Mouse (Mus musculus): ENCODE measurements around the gene Cacna1a.

The Cacna1a gene

DNA sequence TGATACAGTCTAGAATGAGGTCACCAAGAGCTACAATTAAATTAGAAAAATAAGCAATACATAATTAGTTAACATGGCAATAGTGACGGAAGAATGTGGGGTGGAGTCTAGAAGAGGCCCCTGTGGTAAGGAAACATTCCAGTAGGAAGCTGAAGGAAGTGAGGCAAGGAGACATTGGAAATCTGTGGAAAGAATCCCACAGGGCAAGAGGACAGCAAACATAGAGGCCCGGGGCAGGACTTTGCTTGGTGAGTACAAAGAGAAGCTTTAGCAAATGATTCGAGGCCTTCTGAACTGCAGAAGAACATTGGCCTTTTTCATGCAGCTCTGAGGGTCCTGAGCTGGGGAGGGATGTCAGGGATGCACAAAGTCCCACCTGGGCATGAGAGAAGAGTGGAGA, at the start of gene Cacna1a:
Cacna1a (plus strand) TSS at position 166 of the 400 bp plus-strand sequence.
- DNase-seq = no peak

DNA sequence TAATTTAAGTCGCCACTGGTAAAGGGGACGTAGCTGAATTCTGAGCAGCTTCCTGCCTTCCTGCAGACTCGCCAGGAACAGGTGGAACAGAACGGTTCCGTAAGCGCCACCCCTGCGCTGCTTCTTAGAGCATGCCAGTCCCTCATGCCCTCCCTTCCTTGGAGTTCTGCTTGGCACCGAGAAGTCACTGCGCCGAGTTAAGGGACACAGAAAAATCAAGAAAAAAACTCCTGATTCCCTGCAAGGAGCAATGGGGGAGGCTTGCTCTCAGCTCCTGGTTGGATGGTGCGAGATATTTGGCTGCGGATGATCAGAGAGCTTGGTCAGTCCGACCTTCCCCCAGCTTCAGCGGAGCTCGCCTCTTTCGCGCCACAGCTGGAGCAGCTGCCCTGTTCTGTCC, 49.7 kb upstream of the Cacna1a start:
- peak; percentile 71 to 80 for DNase-seq

- DNase-seq = peak; percentile 78 to 87
These were observed 48.9 kb upstream of the Cacna1a start for GRCm38 (mm10) chr8:84339320-84339719.

DNA sequence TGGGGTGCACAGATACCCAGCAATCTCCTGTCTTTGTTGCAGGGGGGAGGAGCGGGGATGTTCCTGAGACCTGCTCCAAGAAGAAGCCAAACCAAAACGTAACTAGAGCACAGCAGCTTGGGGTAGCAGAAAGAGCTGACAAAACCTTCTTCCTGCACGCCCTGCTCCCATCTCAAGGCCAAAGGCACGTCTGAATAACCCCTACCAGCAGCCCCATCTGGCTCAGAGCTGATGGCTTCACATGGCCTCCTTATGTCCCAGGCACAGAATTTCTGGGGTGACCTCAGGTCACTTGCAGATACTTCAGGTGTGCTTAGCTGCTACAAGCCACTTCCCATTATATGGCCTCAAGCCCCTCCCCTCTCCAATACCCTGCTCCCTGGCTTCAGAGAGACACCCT, 48.4 kb upstream of the Cacna1a start:
- DNase-seq = peak; percentile 64 to 68

DNA sequence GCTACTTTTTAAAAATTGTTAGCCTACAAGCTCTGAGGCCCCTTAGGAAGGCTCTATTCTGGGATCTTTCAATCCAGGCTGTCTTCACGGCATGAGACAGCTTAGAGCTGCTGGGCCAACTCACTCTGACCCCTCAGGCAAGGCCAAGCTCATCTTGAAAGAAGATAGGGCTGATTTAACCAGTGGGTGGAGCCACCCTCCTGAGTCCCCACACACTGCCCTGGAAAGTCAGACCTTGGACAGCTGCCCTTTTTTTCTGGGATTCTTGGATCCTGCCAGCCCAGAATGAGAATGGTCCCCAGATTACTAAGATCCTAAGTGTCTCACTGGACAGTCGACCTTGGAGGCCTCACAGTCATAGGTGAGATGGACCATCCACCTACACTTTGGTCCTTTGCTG, 47.6 kb upstream of the Cacna1a start:
- peak; percentile 58 to 63 for DNase-seq

GRCm38 (mm10) chr8:84345493-84345892, 42.7 kb upstream of the Cacna1a start:
- DNase-seq = no peak

DNA sequence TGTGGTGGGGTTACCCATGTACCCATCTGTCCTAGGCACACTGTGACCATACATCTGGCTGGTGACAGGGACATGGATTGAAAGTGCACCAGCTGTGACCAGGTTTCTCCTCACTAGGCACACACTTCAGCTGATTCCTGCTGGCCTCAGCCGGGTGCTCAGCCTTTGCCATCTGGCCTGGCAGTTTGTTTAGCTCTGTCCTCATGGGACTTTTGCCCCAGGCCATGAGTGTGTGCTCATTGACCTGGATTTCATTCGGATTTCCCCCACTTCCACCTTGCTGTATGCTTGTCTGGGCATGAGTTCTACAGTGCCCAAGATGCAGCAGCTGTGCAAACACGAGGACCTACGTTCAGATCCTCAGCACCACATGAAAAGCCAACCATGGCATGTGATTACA, 41.8 kb upstream of the Cacna1a start:
- DNase-seq = no peak

GRCm38 (mm10) chr8:84349526-84349925, 38.7 kb upstream of the Cacna1a start:
- DNase-seq = no peak

DNA sequence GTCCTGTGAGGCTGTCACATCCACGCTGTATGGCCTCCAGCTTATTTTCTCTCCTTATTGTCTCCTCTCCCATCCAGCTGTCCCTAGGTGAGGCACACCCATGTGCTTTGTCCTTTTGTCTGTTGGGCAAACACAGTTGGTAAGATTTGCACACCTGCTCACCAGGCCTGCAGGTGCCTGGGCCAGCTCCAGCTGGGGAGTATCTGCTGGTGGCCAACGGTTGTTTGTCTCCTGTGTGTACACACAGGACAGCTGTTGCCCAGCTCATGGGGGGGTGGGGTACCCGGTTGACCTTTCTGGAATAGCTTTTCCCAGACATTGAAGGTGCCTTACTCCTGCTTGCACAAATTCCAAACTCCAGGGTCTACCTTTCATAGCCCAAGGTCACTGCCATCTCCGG, 37.3 kb upstream of the Cacna1a start:
- DNase-seq = no peak

DNA sequence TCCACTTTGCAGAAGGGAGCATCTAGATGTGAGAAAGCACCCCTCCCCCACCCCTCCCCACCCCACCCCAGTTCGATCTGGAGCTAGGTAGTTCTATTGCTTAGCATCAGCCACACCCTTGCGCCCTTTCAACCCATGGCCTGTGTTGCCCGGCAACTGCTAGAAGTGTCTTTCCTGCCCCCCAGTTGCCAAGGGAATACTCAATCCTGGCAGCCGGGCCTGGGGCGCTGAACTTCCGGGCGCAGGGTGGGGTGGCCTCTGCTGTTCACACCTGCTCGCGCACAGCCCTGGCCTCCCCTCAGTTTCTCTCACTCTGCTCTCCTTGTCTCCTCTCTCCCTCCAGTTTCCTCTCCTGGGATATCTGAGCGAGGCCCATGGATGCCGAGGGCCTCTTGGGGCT, 31.8 kb upstream of the Cacna1a start:
- no peak for DNase-seq

GRCm38 (mm10) chr8:84357631-84358371, 30.4 kb upstream of the Cacna1a start:
- peak; percentile 90 to 91 for DNase-seq

DNA sequence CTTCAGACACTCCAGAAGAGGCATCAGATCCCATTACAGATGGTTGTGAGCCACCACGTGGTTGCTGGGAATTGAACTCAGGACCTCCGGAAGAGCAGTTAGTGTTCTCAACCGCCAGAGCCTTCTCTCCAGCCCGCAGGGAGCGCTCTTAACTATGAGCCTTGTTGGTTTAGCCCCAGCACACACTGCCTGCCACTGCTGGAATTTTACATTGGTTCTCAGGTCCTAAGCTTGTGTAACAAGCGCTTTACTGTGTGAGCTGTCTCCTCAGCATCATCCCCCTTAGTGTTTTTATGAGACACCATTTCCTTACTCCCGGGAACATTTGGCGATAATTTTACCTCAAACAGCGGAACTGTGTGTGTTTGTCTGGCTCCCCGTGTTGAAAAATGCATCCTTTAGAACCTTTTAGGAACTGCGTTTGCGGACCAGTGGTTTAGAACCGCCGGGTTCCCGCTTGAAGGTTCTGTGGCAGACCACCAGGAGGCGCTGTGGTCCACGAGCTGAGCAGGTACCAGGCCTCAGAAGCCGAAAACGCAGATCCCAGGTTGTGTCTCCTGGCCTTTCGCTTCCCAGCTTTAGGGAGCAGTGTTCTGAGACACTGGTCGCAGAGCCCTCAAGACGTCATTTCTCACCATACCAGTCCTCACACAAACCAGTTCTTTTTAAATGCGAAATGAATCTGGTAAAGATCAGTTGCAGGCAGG, 24.7 kb upstream of the Cacna1a start:
- peak; percentile 87 to 92 for DNase-seq

- DNase-seq = no peak
These were observed 23.0 kb upstream of the Cacna1a start for GRCm38 (mm10) chr8:84365197-84365596.

DNA sequence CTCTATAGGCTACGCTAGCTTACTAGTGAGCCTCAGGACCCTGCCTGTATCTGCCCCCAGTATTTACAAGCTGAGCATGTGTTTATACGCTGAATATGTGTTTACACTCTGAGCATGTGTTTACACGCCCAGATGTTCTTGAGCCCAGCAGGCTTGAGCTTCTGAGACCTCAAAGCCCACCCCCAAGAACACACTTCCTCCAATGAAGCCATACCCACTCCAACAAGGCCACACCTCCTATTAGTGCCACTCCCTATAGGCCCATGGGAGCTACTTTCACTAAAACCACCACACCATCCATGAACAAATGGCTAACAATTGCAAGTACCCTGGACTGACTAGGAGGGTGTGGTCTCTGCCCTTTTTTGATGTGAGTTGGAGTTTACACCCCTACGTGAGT, 17.3 kb upstream of the Cacna1a start:
- no peak for DNase-seq

DNA sequence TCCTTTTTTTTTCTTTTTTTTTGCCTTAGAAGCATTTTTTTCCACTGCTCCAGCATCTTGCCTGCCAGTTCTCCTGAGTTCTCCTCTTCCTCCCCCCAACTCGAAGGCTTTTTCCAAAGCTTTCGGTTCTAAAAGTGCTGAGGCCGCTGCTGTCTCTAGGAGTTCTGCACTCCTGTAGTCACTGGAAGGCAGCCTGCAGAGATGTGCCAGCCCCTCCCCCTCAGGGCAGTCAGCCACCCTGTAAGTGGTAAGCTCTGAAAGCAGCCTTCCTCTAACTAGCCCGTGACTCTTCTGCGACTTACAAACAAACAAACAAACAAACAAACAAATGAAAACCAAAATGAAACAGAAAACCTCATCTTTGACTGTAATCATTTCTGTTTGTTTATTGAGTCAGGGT, 13.2 kb upstream of the Cacna1a start:
- no peak for DNase-seq

- peak in 1 of 2 experiments; percentile 38 for DNase-seq
These were observed 12.4 kb upstream of the Cacna1a start for GRCm38 (mm10) chr8:84375803-84376202.

- DNase-seq = no peak
These were observed 11.7 kb upstream of the Cacna1a start for GRCm38 (mm10) chr8:84376564-84376963.

- no peak for DNase-seq
These were observed 6.6 kb upstream of the Cacna1a start for GRCm38 (mm10) chr8:84381676-84382075.

- no peak for DNase-seq
These were observed 533 bp downstream of the Cacna1a start for GRCm38 (mm10) chr8:84388773-84389172.

- DNase-seq = no peak
These were observed 933 bp downstream of the Cacna1a start for GRCm38 (mm10) chr8:84389173-84389572.

- DNase-seq = no peak
These were observed 3.4 kb downstream of the Cacna1a start for GRCm38 (mm10) chr8:84391611-84392010.

DNA sequence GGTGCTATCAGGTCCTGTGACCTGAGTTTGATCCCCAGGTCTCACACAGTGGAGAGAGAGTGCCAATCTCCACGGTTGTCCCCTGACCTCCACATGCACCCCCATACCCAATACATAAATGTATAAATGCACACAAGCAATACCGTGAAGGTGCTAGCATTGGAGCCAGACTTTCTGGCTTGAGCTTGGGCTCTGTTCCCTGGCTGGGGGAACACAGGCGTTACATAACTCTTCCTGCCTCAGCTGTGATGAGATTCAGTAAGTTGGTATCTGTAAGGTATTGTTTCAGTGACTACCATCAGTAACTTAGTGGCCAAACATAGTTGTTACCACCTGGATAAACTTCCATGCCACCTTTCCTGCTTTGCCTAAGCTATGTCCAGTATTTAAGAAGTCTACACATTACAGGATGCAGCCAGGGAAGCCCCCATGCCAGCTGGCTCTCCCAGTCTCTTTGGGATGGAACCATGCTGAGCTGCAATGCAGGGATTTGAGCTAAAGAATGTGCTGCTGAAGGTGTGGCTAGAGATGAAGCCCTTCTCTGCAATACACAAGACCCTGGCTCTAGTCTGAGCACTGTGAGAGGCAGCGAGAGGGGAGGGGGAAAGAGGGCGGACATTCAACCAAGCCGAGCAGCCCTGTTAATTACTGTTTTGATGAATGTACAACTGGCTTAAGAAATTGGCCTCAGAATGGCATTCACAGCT, 7.7 kb downstream of the Cacna1a start:
- peak; percentile 45 to 55 for DNase-seq
